Mouse (Mus musculus): ENCODE data around the gene Ankrd34a.

The Ankrd34a gene

DNA sequence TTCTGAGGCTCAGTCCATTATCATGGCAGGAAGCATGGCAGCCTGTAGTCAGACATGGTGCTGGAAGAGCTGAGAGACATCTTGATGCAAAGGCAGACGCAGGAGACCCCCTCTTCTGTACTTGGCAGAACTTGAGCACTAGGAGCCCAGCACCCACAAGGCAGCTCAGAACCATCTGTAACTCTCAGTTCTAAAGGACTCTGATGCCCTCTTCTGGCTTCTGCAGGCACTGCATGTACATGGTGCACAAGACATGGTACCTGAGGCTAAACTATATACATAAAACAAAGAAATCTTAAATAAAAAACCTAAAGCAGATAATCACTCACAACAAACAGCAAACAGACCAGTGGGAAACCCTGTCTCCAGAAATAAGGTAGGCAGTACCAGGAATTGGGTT is 42.8 kb downstream of the Ankrd34a start:
- peaks cover 2% of the 10 kb centered on the region for H3K36me3 ChIP-seq (ENCODE audit: control insufficient read depth, insufficient read depth, low read length, poor library complexity, severe bottlenecking)
- DNase-seq (ENCODE audit: low read depth, low spot score) = peak; percentile 87
- H3K27me3 ChIP-seq (ENCODE audit: control insufficient read depth, insufficient read depth, low read length, poor library complexity, severe bottlenecking) = no peaks in the 10 kb centered on the region

DNA sequence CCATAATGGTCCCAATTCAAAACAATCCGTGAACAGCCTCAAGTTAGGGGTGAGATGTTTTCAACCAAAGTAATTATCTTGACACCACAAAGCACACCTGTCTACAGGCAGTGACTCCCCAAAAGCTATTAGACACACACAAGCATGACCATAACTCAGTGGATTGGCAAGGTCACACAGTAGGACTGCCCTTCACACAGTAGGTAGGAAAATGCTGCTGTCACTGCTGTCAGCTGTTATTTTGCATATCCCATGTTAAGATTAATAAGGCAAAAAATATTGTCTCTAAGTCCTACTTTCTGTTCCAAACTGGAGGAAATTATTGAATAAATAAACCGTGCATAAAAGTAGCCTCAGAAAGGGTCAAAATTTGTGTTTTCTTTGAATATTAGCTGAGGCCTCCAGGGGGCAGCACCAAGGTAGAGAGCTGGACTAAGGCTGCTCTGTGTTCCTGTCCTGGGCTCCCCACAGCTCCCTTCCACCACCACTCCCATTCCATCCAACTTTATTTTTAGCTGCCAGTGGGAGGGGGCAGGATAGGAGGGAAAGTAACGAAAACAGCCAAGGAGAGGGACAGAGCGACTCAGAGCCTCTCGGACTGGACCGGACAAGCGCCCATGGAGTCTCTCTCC is 48.7 kb downstream of the Ankrd34a start, which contains the start of gene Itga10:
Itga10 (plus strand) TSS at position 567 of the 632 bp plus-strand sequence.
- DNase-seq (ENCODE audit: low read depth, low spot score) = peak; percentile 48
- Histone ChIP-seq H3K27me3 (ENCODE audit: control insufficient read depth, insufficient read depth, low read length, poor library complexity, severe bottlenecking) (no peaks in the 10 kb centered on the region), H3K36me3 (ENCODE audit: control insufficient read depth, insufficient read depth, low read length, poor library complexity, severe bottlenecking) (peaks cover 2% of the 10 kb centered on the region; the same call in 1 of the 2 replicates)

DNA sequence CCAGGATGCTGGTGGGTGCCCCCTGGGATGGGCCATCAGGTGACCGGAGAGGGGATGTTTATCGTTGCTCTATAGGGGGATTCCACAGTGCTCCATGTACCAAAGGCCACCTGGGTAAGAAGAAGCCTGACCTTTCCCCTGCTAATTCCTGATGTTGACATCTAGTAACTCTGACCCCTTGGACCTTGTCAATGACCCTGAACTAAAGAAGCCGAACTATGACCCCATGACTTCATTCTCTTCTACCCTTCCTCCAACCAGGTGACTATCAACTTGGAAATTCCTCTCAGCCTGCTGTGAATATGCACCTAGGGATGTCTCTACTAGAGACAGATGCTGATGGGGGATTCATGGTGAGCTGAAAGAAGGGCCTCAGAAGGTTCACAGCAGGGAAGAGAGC is 50.9 kb downstream of the Ankrd34a start:
- no peak for DNase-seq (ENCODE audit: low read depth, low spot score)

More for the DNA sequence above, 50.9 kb downstream of the Ankrd34a start:
- no peaks in the 10 kb centered on the region for H3K27me3 ChIP-seq (ENCODE audit: control insufficient read depth, insufficient read depth, low read length, poor library complexity, severe bottlenecking)
- peaks cover 2% of the 10 kb centered on the region; the same call in 1 of the 2 replicates for H3K36me3 ChIP-seq (ENCODE audit: control insufficient read depth, insufficient read depth, low read length, poor library complexity, severe bottlenecking)

Data from splenic B cell, adult 2 months (primary cell).